Mouse (Mus musculus): ENCODE measurements around the gene Pla2g4e.

Gene Pla2g4e

DNA sequence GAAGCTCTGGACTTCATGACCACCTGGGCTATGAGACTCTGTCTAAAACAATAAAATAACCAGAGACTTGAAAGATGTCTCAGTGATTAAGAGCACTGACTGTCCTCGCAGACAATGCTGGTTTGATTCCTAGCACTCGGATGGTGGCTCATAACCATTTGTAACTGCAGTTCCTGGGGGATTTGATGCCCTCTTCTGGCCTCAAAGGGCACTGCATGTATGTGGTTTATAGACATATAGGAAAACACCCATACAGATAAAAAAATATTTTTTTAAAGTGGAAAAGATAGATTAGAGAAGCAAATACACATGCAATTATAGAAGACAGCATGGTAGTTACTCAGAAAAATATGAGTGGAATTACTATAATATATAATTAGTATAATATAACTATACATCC, 87.5 kb downstream of the Pla2g4e start:
- no peak for ATAC-seq (ENCODE audit: low TSS enrichment)

DNA sequence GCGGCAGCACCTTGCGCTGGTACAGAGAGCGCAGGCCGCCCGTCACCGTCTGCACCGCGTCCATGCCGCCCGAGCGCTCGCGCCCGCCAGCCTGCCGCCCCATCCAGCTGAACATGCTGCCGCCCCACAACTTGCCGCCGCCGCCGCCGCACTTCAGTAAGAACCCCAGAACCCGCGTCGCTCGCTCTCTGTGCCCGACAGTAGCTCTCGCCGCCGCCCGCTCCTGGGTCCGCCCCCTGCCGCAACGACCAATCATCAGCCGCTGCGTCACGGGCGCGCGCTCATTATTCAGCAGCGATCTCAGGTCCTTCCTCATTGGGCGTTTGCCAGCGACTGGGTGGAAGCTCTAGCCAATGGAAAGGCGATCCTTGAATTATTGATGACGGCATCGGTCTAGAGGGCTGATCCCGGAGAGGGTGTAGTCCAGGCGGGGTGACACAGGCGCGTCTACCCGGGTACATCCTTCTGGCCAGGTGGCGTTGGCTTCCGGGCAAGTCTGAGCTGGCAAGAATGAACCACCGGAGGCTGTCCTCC, 90.7 kb downstream of the Pla2g4e start, which contains the start of gene Ehd4:
Gene Ehd4, minus strand, starts transcription at position 246 of the 534 bp plus-strand sequence.
- ATAC-seq (ENCODE audit: low TSS enrichment), result peak; percentile 99

DNA sequence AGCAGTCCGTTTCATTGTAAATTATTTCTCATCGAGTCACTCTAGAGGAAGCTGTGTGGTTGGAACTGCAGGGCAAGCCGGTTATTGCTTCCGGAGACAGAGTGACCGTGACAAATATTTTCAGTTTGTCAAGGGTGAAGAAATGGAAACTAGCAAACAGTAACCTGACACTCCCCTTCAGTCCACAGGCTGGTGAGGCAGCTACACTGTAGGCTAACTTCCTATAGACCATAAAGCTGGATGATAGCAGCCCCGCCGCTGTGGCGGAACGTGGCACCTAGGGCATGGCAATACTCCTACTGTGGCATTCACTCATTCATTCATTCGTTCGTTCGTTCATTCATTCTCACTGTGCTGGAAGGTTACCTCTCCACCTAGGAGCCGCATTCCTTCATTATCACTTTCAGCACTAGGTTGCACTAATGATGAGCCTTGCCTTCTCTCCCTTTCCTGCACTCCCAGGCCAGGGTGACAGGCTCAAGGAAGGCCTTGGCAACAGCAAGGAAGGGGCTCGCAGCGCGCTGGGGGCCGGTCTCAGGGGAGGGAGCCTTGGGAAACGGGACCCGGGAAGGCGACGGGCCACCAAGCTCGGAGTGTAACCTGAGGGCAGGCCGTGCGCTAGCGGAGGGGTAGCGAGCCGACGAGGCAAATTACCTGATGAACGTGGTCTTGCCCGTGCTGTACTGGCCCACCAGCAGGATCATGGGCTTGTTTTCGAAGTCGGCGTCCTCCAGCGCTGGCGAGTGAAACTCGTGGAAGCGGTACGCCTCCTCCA, 91.4 kb downstream of the Pla2g4e start:
- peak; percentile 5; the same call in 1 of the 2 replicates for ATAC-seq (ENCODE audit: low TSS enrichment)

DNA sequence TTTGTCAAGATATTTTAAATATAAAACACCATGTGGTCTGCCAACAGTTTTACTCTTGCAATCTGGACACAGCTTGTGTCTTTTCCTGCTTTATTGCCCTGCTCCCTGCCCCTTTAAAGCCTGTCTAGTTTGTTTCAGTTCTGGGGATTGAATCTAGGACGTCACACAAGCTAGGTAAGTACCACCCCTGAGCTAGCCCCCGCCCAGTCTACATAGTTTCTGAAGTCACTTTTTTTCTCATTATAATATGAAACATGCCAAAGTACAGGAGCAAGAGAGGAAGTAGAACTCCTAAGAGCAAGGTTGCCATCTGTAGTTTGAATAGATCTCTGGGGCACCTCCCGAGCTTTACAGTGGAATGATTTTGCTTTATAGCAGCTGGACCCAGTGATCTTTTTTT, 94.6 kb downstream of the Pla2g4e start:
- ATAC-seq (ENCODE audit: low TSS enrichment), result no peak

DNA sequence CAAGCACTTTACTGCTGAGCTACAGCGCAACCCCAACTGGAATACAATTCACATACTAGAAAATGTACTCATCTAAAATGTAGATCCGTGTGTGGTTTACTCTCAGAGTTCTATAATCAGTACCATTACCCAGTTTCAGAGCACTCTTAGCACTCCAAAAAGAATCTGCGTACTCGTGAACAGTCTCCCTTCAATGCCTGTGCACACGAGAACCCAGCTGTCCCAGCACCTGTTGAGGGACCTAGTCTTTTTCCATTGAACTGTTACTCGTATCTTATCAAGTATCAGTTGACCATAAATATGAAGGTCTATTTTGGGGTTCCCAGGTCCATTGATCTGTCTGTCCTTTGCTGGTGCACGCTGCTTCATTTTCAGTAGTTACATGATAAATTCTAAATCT, 95.5 kb downstream of the Pla2g4e start:
- ATAC-seq (ENCODE audit: low TSS enrichment), result no peak

DNA sequence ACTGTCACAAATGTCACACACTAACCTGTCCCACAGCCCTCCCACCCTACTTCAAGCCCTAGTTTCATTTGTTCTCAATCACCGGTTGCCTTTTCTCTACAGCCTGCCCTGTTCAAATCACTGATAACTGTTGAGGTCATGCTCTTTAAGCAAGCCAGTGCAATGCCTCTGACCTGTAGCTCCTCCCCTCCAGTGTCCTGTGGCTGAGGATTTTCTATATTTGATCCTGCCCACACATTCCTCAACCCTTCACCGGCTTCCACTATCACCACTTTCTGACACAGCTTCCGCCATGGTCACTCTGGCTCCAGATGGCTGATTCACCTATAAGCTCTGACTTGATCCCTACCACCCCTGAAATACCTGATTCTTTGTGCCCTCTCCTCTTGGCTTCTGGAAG, 97.1 kb downstream of the Pla2g4e start:
- no peak for ATAC-seq (ENCODE audit: low TSS enrichment)

DNA sequence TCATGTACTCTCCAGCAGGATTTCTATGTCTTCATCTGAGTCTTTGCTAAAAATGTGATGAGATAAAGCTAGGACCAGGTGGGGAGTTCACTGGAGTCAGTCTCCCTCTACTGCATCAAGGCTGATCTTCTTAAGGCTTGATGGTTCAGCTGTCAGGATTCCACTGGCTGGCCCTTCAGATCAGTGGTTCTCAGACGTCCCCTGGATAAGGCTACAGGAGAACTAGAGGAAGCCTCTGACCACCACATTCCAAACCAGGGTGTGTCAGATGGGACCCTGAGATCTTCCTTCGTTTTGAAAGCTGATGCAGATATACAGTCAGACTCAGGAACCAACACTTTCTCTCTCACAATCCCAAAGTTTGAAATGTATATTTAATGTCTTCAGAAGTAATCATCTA, 97.8 kb downstream of the Pla2g4e start:
- ATAC-seq (ENCODE audit: low TSS enrichment), result no peak

DNA sequence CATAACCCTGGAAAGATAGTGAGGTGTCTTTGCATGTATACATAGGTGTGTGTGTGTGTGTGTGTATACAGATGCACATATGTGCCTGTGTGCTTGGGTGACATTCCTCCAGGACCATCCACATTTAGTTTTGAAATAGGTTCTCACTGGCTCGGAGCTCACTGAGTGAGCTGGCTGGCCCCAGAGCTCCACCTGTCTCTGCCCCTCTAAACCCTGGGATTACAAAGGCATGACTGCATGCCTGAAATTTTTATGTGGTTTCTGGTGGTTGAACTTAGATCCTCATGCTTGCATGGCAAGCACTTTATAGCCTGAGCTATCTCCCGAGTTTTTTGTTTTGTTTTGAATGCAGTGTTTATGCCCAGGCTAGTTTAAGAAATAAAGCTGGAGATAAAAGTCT, 98.6 kb downstream of the Pla2g4e start:
- no peak for ATAC-seq (ENCODE audit: low TSS enrichment)

DNA sequence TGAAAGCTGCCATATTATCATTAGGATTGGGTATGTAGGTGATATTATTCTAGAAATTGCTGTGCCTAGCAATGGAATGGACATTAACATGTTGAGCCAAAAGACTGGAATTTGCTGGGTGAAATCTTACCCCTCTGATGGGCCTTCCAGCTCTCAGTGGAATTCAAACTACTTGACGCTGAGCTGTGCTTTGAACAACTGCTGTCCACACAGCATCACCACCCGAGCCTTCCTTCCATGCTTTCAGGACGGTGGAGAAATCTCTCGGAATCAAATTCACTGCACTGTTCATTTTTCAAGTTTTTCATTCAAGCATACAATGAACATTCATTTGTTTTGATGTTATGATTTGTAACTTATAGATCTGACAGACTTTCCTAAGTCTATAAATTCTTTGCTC, 100.7 kb downstream of the Pla2g4e start:
- no peak for ATAC-seq (ENCODE audit: low TSS enrichment)

DNA sequence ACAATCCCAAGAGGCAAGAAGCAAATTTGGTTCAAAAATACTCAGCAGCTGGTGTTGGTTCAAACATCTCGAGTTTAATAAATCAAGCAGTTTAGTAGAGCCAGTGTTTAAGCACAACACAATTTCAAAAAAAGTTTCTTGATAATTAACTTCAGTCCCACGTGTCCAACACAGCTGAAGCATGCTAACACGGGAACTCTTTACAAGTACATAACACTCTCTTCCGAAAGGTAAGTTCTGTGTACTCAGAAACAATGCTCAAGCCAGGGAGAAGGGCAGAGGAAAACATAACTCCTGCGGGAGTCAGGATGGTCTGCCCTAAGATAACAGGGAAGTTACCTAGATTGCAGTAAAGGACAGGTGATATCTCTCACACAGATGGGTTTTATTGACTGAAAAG, 102.8 kb downstream of the Pla2g4e start:
- ATAC-seq (ENCODE audit: low TSS enrichment), result no peak

DNA sequence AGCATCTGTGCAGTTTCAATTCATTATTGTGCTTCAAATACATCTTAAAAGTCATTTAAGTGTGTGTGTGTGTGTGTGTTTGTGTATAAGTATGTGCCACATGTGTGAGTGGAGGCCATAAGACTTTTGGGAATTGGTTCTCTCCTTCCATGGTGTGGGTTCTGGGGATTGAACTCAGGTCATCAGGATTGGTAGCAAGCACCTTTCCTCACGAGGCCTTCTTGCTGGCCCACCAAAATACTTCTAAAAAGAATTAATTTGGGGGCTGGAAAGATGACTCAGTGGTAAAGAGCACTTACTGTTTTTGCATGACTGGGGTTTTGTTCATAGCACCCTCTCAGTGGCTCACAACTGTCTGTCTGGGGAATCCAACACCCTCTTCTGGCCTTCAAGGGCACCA, 103.5 kb downstream of the Pla2g4e start:
- no peak for ATAC-seq (ENCODE audit: low TSS enrichment)

DNA sequence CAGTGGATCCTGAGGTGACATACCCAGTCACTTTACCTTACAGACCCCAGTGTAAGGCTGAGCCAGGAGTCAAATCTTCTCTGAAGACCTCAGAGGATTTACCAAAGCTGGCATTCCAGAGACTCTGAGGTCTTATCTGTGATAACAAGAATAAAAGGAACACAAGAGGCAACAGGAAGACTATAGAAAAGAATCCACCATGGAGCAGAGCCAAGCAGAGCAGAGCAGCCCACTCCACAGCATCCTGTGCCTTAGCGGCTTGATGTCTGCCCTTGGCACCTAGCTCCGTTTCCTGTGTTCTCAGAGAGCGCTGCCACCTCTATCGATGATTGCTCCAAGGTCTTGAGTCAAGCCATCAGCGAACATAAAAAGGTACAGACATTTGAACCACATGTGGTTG, 104.8 kb downstream of the Pla2g4e start:
- no peak for ATAC-seq (ENCODE audit: low TSS enrichment)

DNA sequence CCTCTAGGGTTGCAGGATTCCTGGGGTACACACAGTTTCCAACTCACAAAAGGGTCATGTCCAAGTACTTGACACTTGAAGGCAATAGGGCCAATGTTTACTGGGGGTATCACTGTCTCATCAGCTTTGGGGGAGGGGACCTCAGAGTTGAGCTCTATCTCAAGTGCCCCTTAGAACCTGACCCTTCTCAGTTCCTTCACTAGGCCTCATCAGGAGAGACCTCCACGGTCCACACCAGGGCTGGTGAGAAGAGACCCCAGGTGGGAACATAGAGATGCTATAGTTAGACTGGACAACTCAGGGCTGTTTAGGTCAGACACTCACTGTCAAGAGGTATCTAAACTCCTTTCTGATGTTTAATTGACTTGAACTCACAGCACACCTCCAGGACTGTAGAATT, 106.0 kb downstream of the Pla2g4e start:
- no peak for ATAC-seq (ENCODE audit: low TSS enrichment)

DNA sequence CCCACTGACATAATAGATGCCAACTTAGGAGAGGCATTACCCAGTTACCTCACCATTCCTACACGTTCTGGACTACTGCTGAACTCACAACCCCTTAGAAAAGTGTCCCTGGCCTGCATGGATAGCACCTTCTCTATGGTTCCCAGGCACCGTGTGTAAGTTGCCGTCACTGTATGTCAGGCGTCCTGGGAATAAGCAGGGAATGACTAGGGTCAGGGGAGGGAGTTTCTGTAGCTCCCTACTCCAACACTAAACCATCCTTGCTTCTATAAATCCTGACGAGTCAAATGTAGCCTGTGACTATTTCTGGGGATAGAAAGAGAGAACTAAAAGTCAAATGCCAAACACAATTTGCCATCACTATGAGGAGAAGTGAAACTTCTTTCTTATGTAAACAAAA, 107.9 kb downstream of the Pla2g4e start:
- ATAC-seq (ENCODE audit: low TSS enrichment), result no peak

DNA sequence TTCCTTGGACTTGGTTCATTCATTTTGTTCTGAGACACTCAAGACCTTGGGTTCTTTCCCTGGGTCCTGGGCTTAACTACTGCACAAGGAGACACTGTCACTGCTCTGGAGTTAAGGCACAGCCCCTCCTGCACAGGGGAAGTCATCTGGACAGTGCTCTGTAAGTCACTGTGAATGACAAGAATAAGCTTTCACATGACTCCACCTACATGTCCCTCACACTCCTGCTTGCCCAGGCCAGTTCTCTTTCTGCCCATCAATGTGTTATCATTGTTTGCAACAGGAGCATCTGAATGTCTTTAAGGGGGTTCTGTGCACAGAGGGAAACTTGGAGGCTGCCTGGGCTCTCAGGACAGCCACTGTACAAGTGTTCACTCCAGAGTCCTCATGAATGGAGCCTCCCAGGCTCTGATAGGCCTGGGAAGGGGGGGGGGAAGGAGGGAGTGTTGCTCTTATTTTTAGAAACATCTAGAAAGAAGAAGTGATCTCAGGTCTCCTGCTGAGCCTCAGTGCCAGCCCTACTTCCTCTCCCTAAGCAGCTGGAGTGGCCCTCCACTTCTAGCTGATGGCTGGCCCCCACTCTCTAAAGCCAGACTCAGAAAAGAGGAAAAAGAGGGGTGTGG, 110.6 kb downstream of the Pla2g4e start:
- peak; percentile 34; the same call in 1 of the 2 replicates for ATAC-seq (ENCODE audit: low TSS enrichment)

DNA sequence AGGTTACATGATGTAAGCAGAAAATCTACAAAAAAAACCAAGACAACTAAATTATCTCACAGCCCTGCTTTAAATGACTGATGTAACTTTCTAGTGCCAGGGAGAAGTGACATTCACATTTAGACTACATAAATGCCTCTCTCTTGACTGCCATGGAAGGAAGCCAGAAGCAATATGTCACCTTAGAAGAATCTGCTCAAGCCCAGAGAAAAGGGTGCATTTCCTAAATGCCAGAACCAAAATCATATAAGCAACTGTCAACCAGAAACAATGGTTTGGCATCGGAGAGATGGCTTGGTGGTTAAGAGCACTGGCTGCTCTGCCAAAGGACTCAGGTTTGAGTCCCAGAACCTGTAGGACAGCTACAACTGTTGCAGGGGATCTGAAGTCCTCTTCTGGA, 113.3 kb downstream of the Pla2g4e start:
- ATAC-seq (ENCODE audit: low TSS enrichment), result no peak

DNA sequence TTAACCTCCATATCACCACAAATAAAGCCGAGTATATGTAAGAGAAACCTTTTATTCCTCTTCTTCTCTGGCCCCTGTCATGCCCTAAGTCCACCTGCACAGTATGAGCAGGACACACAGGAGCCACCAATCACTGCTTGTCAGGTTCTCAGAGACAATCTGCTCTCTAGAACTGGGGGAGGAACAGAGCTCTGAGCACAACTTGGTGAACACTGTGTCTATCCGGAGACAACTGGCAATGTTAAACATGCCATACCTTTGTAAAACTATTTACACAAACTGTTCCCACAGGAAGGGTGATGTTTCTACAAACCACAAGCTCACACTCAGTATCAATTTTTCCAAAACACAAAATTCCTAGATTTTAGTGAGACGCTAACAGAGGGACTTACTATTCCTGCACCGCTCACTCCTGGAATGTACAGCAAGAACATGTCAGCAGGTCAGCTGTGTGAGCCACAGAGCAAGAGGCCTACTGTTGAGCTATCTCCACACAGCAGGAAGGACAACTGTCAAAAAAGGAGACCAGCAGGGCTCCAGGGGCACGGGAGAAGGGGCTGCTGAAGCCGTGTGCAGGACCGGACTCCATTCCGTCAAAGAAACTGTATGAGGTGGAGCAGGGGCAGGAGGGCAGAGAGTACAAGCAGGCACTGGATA, 115.8 kb downstream of the Pla2g4e start:
- ATAC-seq (ENCODE audit: low TSS enrichment), result no peak

DNA sequence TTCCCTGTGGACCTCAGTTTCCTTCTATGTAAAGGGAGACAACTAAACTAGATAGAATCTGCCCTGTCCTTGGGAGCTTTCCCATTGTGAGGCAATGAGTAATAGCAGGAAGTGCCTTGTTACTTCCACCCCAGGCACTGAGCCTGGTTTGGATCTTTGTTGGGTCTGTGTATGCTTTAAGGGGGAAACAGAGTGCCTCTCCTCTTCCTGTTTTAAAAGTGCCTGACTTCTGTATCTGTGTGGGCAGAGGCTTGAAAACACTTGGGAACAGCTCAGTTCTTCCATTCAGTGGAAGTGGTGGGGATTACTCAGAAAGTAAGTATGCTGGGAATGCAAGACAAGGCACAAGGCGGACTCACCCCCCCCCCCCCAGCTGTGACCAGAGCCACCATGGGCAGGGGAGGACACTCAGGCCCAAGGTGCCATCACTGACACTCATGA, 116.5 kb downstream of the Pla2g4e start:
- no peak for ATAC-seq (ENCODE audit: low TSS enrichment)

DNA sequence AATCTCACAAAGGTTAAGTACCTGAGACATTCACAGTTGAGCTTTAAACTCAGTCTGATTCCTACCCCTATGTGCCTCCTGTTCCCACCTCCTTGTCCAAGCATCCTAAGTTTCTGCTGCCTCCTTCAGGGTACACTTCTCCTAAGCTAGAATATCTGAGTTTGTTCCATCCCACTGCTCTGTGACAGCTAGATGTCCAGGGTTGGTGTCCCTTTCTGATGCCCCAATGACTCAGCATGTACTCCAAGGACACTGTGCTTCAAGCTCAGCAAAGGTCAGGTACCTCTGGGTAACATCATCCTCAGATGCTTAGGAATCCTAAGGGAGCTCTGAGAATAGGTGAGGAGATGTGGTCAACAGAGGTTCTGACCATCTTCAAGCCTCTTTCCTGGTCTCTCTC, 117.1 kb downstream of the Pla2g4e start:
- no peak for ATAC-seq (ENCODE audit: low TSS enrichment)

DNA sequence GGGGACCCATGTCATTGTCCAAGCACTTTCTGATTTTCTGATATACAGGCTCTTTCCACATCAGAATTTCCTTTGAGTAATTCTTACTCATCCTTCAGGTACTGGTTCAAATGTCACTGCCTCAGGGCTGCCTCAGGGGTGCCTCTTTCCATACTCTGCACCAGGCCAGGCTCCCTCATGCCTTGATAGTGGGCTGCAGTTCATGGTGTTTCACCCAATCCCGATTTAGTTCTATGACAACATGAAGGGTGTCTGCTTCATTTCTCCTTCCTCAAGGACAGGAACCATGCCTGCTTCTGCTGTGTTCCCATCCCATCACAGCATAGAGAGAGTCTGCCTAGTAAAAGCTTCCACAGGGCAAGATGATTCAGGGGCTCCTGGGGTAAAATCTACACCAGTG, 118.2 kb downstream of the Pla2g4e start:
- ATAC-seq (ENCODE audit: low TSS enrichment), result no peak

DNA sequence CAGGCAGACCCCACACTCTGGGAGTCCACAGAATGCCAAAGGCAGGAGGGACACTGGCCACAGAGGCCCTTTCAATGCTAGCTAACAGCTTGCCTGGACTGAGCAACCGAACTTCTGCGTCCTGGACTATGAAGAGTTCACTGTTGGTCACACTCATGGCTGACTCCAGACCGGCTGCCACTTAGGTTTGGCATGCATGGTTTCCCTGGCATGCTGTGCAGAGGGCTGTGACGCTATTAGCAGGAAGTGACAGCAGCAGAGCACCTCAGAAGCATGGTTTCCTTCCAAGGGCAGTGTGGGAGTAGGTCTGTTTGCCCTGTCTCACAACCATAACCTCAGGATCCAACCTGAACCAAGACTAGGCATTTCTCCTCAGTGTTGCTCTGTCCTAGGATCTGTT, 118.7 kb downstream of the Pla2g4e start:
- no peak for ATAC-seq (ENCODE audit: low TSS enrichment)

DNA sequence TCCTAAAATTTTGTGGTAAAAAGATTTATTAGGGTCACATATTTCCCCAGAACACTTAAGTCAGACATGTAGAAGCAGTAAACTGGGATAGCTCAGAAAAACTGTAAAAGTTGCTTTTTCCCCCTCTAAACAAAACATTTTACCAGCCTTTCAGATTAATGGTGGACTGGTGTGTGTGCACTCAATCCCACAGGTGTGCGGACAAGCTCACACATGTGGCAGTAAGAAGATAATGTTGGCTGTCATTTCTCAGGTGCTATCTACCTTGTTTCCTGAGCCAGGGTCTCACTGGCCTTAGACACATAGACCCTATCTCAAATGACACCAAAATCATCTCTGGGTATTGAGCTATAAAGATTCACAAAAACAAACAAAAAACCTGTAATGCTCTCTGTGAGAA, 119.7 kb downstream of the Pla2g4e start:
- ATAC-seq (ENCODE audit: low TSS enrichment), result no peak

DNA sequence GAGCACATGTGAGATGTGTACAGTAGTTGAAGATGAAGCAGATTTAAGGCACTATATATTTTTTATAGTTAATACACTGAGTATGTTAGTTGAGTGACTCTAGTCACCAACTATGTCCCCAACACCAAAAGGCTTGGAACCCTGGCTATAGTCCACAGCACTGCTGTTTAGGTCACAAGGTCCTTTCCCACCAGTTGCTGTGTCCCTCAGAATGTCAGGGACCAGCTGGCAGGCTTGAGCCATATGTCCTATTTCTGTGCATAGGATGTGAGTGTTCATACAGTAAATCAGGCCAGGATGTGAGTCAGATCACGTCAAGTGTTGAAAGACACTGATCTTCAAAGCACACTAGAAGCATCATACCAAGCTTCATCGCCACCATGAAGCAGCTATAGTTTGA, 120.2 kb downstream of the Pla2g4e start:
- no peak for ATAC-seq (ENCODE audit: low TSS enrichment)
